Mouse (Mus musculus): ENCODE results near the gene Uncx.
"Not testable (repeated sequence)": the region's sequence is repeated elsewhere in the genome, so short reads cannot be mapped to it uniquely, and the experiment has no call there.

Uncx gene

DNA sequence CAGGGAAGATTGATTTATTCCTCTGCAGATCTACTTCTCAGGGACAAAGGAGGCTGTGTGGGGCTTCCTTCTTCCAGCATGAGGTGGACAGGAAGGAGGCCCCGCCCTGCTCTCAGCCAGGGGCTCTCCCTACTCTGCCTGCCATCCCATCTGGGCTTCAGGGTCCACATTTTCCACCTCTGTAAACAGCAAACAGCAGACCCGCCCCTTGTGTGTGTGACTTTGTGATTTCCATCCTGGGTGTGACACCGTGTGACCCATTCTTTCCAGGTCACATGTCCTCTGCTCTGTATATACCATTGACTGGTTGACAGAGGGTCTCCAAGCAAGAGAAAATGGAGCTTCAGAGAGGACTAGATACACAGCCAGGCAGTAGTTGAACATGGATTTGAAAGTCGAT is 22.2 kb downstream of the Uncx start:
- no peak for DNase-seq (ENCODE audit: low spot score)

- no peak for DNase-seq (ENCODE audit: low spot score)
These were observed 23.5 kb downstream of the Uncx start for GRCm38 (mm10) chr5:139566640-139567399.

- no peak for DNase-seq (ENCODE audit: low spot score)
These were observed 24.8 kb downstream of the Uncx start for GRCm38 (mm10) chr5:139568079-139568478.

GRCm38 (mm10) chr5:139572526-139572925 is 29.2 kb downstream of the Uncx start:
- no peak for DNase-seq (ENCODE audit: low spot score)

DNA sequence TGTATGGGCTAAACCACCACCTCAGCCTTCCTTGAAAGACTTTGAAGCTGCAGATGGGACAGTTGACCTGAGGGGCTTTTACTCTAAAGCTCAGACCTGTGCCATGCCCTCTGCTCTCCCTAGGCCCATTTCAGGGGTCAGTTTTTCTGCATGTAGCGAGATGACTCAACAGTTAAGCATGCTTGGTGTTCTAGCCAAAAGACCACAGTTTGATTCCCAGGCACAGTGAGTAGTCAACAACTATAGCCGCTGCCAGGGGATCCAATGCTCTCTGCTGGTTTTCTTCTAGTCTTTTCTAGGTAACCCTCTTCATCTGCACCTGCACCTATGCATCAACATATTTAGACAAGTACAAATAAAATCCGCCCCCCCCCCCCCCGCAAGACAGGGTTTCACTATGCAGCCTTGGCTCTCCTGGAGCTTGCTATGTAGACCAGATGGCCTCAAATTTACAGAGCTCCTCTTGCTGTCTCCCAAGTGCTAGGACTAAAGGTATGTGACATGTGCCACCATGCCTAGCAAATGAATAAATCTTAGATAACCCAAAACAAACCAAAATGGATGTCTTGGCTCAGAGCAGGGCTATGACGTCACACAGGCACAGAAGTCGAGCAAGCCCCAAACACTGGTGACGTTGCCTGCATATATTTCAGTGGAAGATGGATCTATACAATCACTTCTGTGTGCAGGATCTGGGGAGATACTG is 30.5 kb downstream of the Uncx start:
- DNase-seq (ENCODE audit: low spot score), result no peak

- DNase-seq (ENCODE audit: low spot score), result no peak
These were observed 31.8 kb downstream of the Uncx start for GRCm38 (mm10) chr5:139575054-139575453.

DNA sequence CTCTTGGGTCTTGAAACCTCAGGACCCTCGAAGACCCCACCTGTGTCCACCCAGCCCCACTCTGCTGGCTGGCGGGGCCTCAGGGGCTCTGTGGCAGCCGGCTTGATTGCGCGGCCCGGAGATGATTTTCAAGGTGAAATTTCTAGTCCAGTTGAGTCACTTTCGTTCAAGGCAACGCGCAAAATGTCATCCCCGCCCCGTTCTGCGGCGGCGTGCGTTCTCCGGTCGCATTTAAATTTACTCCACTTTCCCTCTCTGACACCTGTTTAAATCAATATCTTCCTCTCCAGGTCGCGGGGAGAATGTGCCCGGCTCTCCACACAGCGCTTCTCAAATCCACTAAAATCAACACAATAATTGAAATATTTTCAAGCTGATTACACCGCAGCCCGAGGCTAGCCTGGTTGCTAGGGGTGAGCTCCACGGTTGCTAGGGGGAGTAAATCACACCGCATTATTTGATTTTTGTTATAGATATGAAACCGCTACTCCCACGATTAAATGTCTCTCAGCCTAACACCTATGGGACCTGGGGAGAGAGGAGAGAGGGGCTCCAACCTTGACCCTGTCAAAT is 37.0 kb downstream of the Uncx start:
- DNase-seq (ENCODE audit: low spot score), result no peak

GRCm38 (mm10) chr5:139581308-139581868 is 38.1 kb downstream of the Uncx start:
- no peak for DNase-seq (ENCODE audit: low spot score)

- DNase-seq (ENCODE audit: low spot score), result no peak
These were observed 41.9 kb downstream of the Uncx start for GRCm38 (mm10) chr5:139584971-139585747.

GRCm38 (mm10) chr5:139585748-139586060 is 42.4 kb downstream of the Uncx start:
- no peak for DNase-seq (ENCODE audit: low spot score)

DNA sequence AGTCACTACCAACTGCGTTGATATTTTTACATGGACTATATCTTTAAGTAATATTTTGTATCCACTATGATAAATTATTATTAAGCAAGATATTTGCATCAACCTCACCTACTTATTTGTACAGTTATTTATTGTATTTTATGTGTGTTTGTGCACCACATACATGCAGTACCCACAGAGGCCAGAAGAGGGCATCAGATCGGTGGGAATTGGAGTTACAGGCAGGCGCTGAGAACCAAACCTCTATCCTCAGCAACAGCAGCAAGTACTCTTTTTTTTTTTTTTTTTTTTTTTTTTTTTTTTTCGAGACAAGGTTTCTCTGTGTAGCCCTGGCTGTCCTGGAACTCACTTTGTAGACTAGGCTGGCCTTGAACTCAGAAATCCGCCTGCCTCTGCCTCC is 44.2 kb downstream of the Uncx start:
- DNase-seq (ENCODE audit: low spot score), result not testable (repeated sequence)

DNA sequence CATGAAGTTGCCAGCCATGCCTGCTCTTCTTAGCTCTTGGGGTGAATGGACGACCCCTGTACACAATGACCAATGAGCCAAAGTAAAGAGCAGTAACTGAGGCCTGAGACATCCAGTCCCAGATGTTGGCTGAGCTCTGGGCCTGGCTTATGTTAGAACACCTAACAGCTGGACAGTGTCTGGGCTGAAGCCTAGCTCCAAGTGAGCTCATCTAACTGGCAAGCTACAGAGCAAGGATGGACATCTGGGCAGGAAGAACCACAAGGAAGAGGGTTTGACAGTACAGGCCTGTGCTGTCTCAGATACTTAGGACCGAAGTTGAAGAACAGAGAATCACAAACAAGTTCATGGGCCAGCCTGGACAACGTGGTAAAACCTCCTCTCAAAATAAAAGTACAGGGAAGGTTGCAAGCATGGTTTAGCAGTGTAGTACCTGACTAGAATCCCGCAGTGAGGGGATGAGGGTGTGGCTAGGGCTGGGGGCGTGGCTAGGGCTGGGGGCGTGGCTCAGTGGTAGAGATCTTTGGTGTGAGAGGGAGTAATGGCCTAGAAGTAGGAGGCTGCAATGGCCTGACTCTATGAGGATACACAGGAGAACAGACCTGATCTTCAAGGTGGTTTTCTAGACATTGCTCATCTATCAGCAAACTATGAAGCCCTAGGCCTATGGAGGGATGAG is 47.5 kb downstream of the Uncx start:
- not testable (repeated sequence) for DNase-seq (ENCODE audit: low spot score)

GRCm38 (mm10) chr5:139592011-139592410 is 48.7 kb downstream of the Uncx start:
- DNase-seq (ENCODE audit: low spot score), result no peak

- no peak for DNase-seq (ENCODE audit: low spot score)
These were observed 49.6 kb downstream of the Uncx start for GRCm38 (mm10) chr5:139592850-139593249.

DNA sequence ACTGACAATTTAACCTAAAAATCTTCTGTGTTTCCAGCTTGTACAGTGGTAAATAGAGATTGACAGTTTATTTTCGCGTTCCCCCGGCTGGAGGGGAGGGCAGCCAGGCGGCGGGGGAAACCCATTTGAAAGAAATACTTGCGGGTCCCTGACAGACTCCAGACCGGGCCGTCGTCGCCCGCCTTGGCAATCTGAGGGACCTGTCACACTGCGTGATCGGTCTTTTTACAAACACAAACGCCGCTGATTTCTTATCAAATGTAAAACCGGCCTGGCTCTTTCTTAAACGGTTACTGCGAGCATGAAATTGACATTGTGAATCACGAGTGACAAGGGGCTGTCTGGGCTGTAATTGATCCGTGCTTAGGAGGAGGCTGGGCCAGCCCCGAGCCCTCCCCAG is 50.5 kb downstream of the Uncx start:
- no peak for DNase-seq (ENCODE audit: low spot score)

GRCm38 (mm10) chr5:139595001-139595400 is 51.7 kb downstream of the Uncx start:
- DNase-seq (ENCODE audit: low spot score), result no peak
